Mouse (Mus musculus) left cerebral cortex, adult 8-10 months (tissue): ENCODE data around the gene Slc22a2. TPM values are rescaled to one million over a fixed set of nuclear protein-coding genes. Genes with fewer than 3 reads are reported as not detected.

Experiments used
- total RNA-seq, 4 experiments: library from RNA; stranded (reverse); gene quantifications; 2 replicates each; pipeline ENCODE4 v1.2.4; 2022

The Slc22a2 gene
- total RNA-seq, 4 experiments from 2014 or later = 0.98 to 1.7 (median 1.4) TPM

Other genes with a start within 250 kb of the Slc22a2 start
- gene Plg, start 205.5 kb upstream of the Slc22a2 start, total RNA-seq = under 1 TPM in 3 of 4 experiments, not detected in 1; 0.13 to 0.53 (median 0.16) TPM
- gene Slc22a3, start 76.4 kb upstream of the Slc22a2 start, total RNA-seq = 1 to 10 TPM; 2.6 to 3.5 (median 3.1) TPM
- gene Slc22a1, start 91.7 kb downstream of the Slc22a2 start, total RNA-seq = 1 to 10 TPM in 1 of 4 experiments, under 1 TPM in 2, not detected in 1; 0.97 to 2.4 (median 0.98) TPM
- gene Igf2r, start 185.5 kb downstream of the Slc22a2 start, total RNA-seq = 10 to 100 TPM; 26.6 to 27.7 (median 27.2) TPM